Mouse (Mus musculus) embryonic facial prominence, embryonic 10.5 days (tissue): ENCODE measurements around the gene Lrrc56. TPM values are rescaled to one million over a fixed set of nuclear protein-coding genes. Genes with fewer than 3 reads are reported as not detected.
"Not testable (repeated sequence)": the region's sequence is repeated elsewhere in the genome, so short reads cannot be mapped to it uniquely, and the experiment has no call there.

Experiments used
- DNase-seq: peaks from one replicate; pipeline ENCODE4 v3.0.0-alpha.2; 2017; ENCODE audit warnings: low spot score
- H3K27ac ChIP-seq: fragments of 300-500 bp; sonication (generic); replicated peaks from 2 replicates; pipeline ENCODE4 v1.5.1; 2016; ENCODE audit warnings: mild to moderate bottlenecking
- H3K27me3 ChIP-seq: fragments of 300-500 bp; sonication (generic); replicated peaks from 2 replicates; pipeline ENCODE4 v1.6.1; 2016; ENCODE audit warnings: low read depth, mild to moderate bottlenecking; ENCODE audit not compliant: poor library complexity, severe bottlenecking
- H3K36me3 ChIP-seq: fragments of 300-500 bp; sonication (generic); replicated peaks from 2 replicates; pipeline ENCODE4 v1.6.1; 2016; ENCODE audit warnings: mild to moderate bottlenecking, moderate library complexity
- H3K4me1 ChIP-seq: fragments of 300-500 bp; sonication (generic); 2 replicates; pipeline ENCODE4 v1.6.1; 2016
- H3K4me3 ChIP-seq: fragments of 300-500 bp; sonication (generic); 2 replicates; pipeline ENCODE4 v1.5.1; 2016; ENCODE audit warnings: mild to moderate bottlenecking, moderate library complexity
- H3K9me3 ChIP-seq: fragments of 300-500 bp; sonication (generic); 2 replicates; pipeline ENCODE4 v1.6.1; 2016; ENCODE audit warnings: mild to moderate bottlenecking
- WGBS: fragments of 180-500 bp; shearing (Covaris S2); methylation state at CpG from one replicate; pipeline ENCODE4 v1.1.7; 2016; 5-methylcytosine and 5-hydroxymethylcytosine counted together
- microRNA counts: library from miRNA; unstranded; fragments of <30 nt; microRNA quantifications from one replicate; lab custom pipeline; 2017
- microRNA-seq: library from miRNA; unstranded; fragments of <30 nt; microRNA quantifications from one replicate; pipeline ENCODE4, GENCODE M21; 2017
- polyA plus RNA-seq: library from polyadenylated mRNA; unstranded; fragments of >200 nt; fragmentation: Nextera tagmentation; extraction: Ambion mirVana; gene quantifications from 2 replicates; pipeline ENCODE4 v1.2.1, GENCODE M21; 2016

The Lrrc56 gene
- polyA plus RNA-seq, 1 experiment from 2014 or later: 18.1 TPM

- DNase-seq: no peak
- Histone ChIP-seq H3K27me3 (no peaks in the 10 kb centered on the region), H3K9me3 (no peaks in the 10 kb centered on the region), H3K27ac (peak overlapping the region; percentile 92), H3K4me3 (no peak overlapping the region), H3K36me3 (peaks cover 23% of the 10 kb centered on the region), H3K4me1 (peaks cover 40% of the 10 kb centered on the region)
- WGBS: 93% methylated on average over 4 of the region's 4 CpGs
Measured at GRCm38 (mm10) chr7:141222696-141223215, 28.8 kb downstream of the Lrrc56 start.

- H3K27me3 ChIP-seq: no peaks in the 10 kb centered on the region
- no peak overlapping the region for H3K27ac ChIP-seq
- peaks cover 14% of the 10 kb centered on the region for H3K36me3 ChIP-seq
- WGBS: 85% methylated on average over 6 of the region's 6 CpGs
- peaks cover 38% of the 10 kb centered on the region for H3K4me1 ChIP-seq
- no peak overlapping the region for H3K4me3 ChIP-seq
- DNase-seq: no peak
- no peaks in the 10 kb centered on the region for H3K9me3 ChIP-seq
Measured at GRCm38 (mm10) chr7:141226535-141226934, 32.6 kb downstream of the Lrrc56 start.

GRCm38 (mm10) chr7:141227796-141228195 lies 33.8 kb downstream of the Lrrc56 start:
- H3K27me3 ChIP-seq: no peaks in the 10 kb centered on the region
- peak overlapping the region; percentile 100 for H3K4me3 ChIP-seq
- H3K27ac ChIP-seq: peak overlapping the region; percentile 98
- H3K36me3 ChIP-seq: peaks cover 27% of the 10 kb centered on the region
- peaks cover 27% of the 10 kb centered on the region for H3K4me1 ChIP-seq
- 80% methylated on average over 4 of the region's 4 CpGs for WGBS
- no peaks in the 10 kb centered on the region for H3K9me3 ChIP-seq
- no peak for DNase-seq

- DNase-seq: peak; percentile 93
- Histone ChIP-seq H3K4me1 (peaks cover 25% of the 10 kb centered on the region), H3K36me3 (peaks cover 33% of the 10 kb centered on the region), H3K9me3 (no peaks in the 10 kb centered on the region), H3K27me3 (no peaks in the 10 kb centered on the region), H3K4me3 (peak within 1 kb of the TSS; percentile 100), H3K27ac (peak within 1 kb of the TSS; percentile 98)
- WGBS: under 1% methylated on average over 76 of the region's 76 CpGs
Measured at GRCm38 (mm10) chr7:141228279-141229067, 34.5 kb downstream of the Lrrc56 start, which contains the start of gene Phrf1. Gene Phrf1, plus strand, starts transcription at chr7:141228784.

- Histone ChIP-seq H3K9me3 (no peaks in the 10 kb centered on the region), H3K4me1 (peaks cover 25% of the 10 kb centered on the region), H3K27ac (peak overlapping the region; percentile 98; the same call in 1 of the 2 replicates), H3K36me3 (peaks cover 46% of the 10 kb centered on the region), H3K4me3 (peak overlapping the region; percentile 100), H3K27me3 (no peaks in the 10 kb centered on the region)
- DNase-seq: no peak
- 62% methylated on average over 6 of the region's 6 CpGs for WGBS
Measured at GRCm38 (mm10) chr7:141229702-141230101, 35.7 kb downstream of the Lrrc56 start.

- WGBS: 93% methylated on average over 4 of the region's 4 CpGs
- Histone ChIP-seq H3K27me3 (no peaks in the 10 kb centered on the region), H3K4me1 (peaks cover 25% of the 10 kb centered on the region), H3K36me3 (peaks cover 54% of the 10 kb centered on the region), H3K4me3 (peak overlapping the region; percentile 100; the same call in 1 of the 2 replicates), H3K27ac (no peak overlapping the region), H3K9me3 (no peaks in the 10 kb centered on the region)
- no peak for DNase-seq
Measured at GRCm38 (mm10) chr7:141230570-141230969, 36.6 kb downstream of the Lrrc56 start.

GRCm38 (mm10) chr7:141231111-141231510 lies 37.2 kb downstream of the Lrrc56 start:
- Histone ChIP-seq H3K27me3 (no peaks in the 10 kb centered on the region), H3K4me3 (no peak overlapping the region), H3K27ac (no peak overlapping the region), H3K9me3 (no peaks in the 10 kb centered on the region), H3K4me1 (peaks cover 25% of the 10 kb centered on the region), H3K36me3 (peaks cover 60% of the 10 kb centered on the region)
- no peak for DNase-seq
- WGBS: 92% methylated on average over 3 of the region's 3 CpGs

- H3K9me3 ChIP-seq: no peaks in the 10 kb centered on the region
- 95% methylated on average over 10 of the region's 10 CpGs for WGBS
- no peak for DNase-seq
- H3K4me3 ChIP-seq: no peak overlapping the region
- no peak overlapping the region for H3K27ac ChIP-seq
- peaks cover 25% of the 10 kb centered on the region for H3K4me1 ChIP-seq
- no peaks in the 10 kb centered on the region for H3K27me3 ChIP-seq
- H3K36me3 ChIP-seq: peaks cover 64% of the 10 kb centered on the region
Measured at GRCm38 (mm10) chr7:141231551-141231950, 37.6 kb downstream of the Lrrc56 start.

GRCm38 (mm10) chr7:141250486-141250885 lies 56.5 kb downstream of the Lrrc56 start:
- not testable (repeated sequence) for H3K27me3 ChIP-seq, DNase-seq, H3K4me1 ChIP-seq, H3K4me3 ChIP-seq, H3K27ac ChIP-seq, H3K9me3 ChIP-seq
- peaks cover 98% of the 10 kb centered on the region for H3K36me3 ChIP-seq
- 89% methylated on average over 4 of the region's 4 CpGs for WGBS

GRCm38 (mm10) chr7:141256159-141256558 lies 62.2 kb downstream of the Lrrc56 start:
- Histone ChIP-seq H3K27ac (no peak overlapping the region), H3K9me3 (no peaks in the 10 kb centered on the region), H3K27me3 (no peaks in the 10 kb centered on the region), H3K4me1 (no peaks in the 10 kb centered on the region), H3K4me3 (no peak overlapping the region), H3K36me3 (peaks cover 98% of the 10 kb centered on the region)
- no peak for DNase-seq
- WGBS: 92% methylated on average over 10 of the region's 10 CpGs

MicroRNAs encoded within 50 kb of the gene (microRNA counts, 519-probe panel; counts per million panel counts)
- 4,744 counts per million, percentile 85 among the panel's probes with 10 or more counts for microRNA mmu-miR-210 (lab: Ali Mortazavi, UCI)

Small RNA genes within 50 kb of the gene (microRNA-seq; reads per million reads assigned to microRNA genes)
- 536 reads per million, percentile 69 among the genes with 10 or more reads in this experiment for gene Mir210

Other genes starting within 250 kb of the Lrrc56 start
- 2.9 and 3.8 TPM in 2 replicates for gene Ifitm5, start 243.9 kb upstream of the Lrrc56 start, polyA plus RNA-seq
- gene Gm45717, start 238.2 kb upstream of the Lrrc56 start, polyA plus RNA-seq: 0.52 TPM in 1 of 2 replicates, not detected in the other
- 602 and 668 TPM in 2 replicates for gene Ifitm2, start 238.2 kb upstream of the Lrrc56 start, polyA plus RNA-seq
- gene Ifitm1, start 226.9 kb upstream of the Lrrc56 start, polyA plus RNA-seq: 8.7 and 13.4 TPM in 2 replicates
- 42.6 and 44.7 TPM in 2 replicates for gene Ifitm3, start 183.4 kb upstream of the Lrrc56 start, polyA plus RNA-seq
- not detected in 2 replicates for gene Ifitm6, start 176.2 kb upstream of the Lrrc56 start, polyA plus RNA-seq
- gene Gm17387, start 165.0 kb upstream of the Lrrc56 start, polyA plus RNA-seq: not detected in 2 replicates
- 26.5 and 27.7 TPM in 2 replicates for gene B4galnt4, start 133.1 kb upstream of the Lrrc56 start, polyA plus RNA-seq
- 9.4 and 9.6 TPM in 2 replicates for gene Pkp3, start 115.9 kb upstream of the Lrrc56 start, polyA plus RNA-seq
- 2.2 and 2.3 TPM in 2 replicates for gene Sigirr, start 93.6 kb upstream of the Lrrc56 start, polyA plus RNA-seq
- 1.8 and 2.5 TPM in 2 replicates for gene Ano9, start 76.4 kb upstream of the Lrrc56 start, polyA plus RNA-seq
- gene Ptdss2, start 71.8 kb upstream of the Lrrc56 start, polyA plus RNA-seq: 77.8 and 83.8 TPM in 2 replicates
- 77.9 and 79.7 TPM in 2 replicates for gene Rnh1, start 21.3 kb upstream of the Lrrc56 start, polyA plus RNA-seq
- gene Hras, start 152 bp upstream of the Lrrc56 start, polyA plus RNA-seq: 94.3 and 94.9 TPM in 2 replicates
- 4.9 and 5.3 TPM in 2 replicates for gene Lmntd2, start 19.9 kb downstream of the Lrrc56 start, polyA plus RNA-seq
- 54.5 and 56.0 TPM in 2 replicates for gene Rassf7, start 21.7 kb downstream of the Lrrc56 start, polyA plus RNA-seq
- 114 and 124 TPM in 2 replicates for gene Phrf1, start 34.6 kb downstream of the Lrrc56 start, polyA plus RNA-seq
- 0.34 TPM in 2 replicates for gene Irf7, start 72.3 kb downstream of the Lrrc56 start, polyA plus RNA-seq
- 0.10 and 0.17 TPM in 2 replicates for gene Cdhr5, start 82.6 kb downstream of the Lrrc56 start, polyA plus RNA-seq
- gene Sct, start 85.0 kb downstream of the Lrrc56 start, polyA plus RNA-seq: 8.8 and 9.6 TPM in 2 replicates
- gene Drd4, start 97.8 kb downstream of the Lrrc56 start, polyA plus RNA-seq: 0.60 and 0.86 TPM in 2 replicates
- 57.9 and 65.0 TPM in 2 replicates for gene Deaf1, start 133.5 kb downstream of the Lrrc56 start, polyA plus RNA-seq
- 44.9 and 49.0 TPM in 2 replicates for gene Tmem80, start 133.6 kb downstream of the Lrrc56 start, polyA plus RNA-seq
- 12.1 and 13.0 TPM in 2 replicates for gene Eps8l2, start 144.7 kb downstream of the Lrrc56 start, polyA plus RNA-seq
- 297 and 299 TPM in 2 replicates for gene Taldo1, start 198.0 kb downstream of the Lrrc56 start, polyA plus RNA-seq
- gene Gatd1, start 220.0 kb downstream of the Lrrc56 start, polyA plus RNA-seq: 48.5 and 50.8 TPM in 2 replicates
- 7.7 and 8.4 TPM in 2 replicates for gene Cend1, start 235.3 kb downstream of the Lrrc56 start, polyA plus RNA-seq
- gene Slc25a22, start 243.7 kb downstream of the Lrrc56 start, polyA plus RNA-seq: 49.3 and 52.2 TPM in 2 replicates
- gene Pidd1, start 249.9 kb downstream of the Lrrc56 start, polyA plus RNA-seq: 24.9 and 26.0 TPM in 2 replicates